Mouse (Mus musculus) R1 (cell line): Measurements from ENCODE around the gene Cbx7.
"Not testable (repeated sequence)": the region's sequence is repeated elsewhere in the genome, so short reads cannot be mapped to it uniquely, and the experiment has no call there.

Experiments
- DNase-seq: peaks from one replicate; pipeline ENCODE4 v3.0.0-alpha.2; 2018; ENCODE audit warnings: low read depth, low spot score

The Cbx7 gene

DNA sequence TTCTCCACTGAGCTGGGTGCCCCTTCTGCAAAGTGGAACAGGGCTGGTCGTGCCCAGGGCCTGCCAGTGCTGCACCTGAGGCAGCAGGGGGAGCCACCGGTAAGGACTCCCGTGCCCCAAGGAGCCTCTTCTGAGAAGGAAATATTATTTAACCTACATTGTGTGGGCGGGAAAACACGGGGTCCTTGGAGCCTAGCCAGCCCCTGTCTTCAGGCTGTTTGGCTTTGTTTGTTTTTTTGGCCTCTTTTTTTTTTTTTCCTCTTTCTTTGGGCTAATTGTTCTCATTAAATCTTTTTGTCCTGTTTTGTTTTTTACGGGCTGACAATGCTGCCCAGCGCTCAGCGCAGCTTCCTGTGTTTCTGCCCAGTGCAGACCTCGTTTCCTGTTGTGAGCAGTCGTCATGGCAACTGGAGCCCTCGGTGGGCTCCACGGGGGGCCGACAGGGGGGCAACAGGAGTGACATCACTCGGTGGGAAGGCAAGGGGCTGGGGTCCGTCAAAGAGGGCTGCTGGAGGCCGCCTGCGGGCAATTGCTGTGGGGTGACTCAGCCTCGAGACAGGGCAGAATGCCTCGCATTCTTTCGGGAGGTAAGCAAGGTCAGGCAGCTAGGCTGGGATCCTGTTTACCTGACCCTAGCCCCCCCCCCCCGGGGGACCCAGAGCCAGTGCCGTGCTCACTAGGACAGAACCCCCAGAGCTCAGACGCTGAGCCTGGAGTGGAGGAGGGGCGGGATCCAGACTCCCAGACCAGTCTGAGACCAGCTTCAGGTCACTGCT, 20.5 kb downstream of the Cbx7 start:
- peak; percentile 77 for DNase-seq

DNA sequence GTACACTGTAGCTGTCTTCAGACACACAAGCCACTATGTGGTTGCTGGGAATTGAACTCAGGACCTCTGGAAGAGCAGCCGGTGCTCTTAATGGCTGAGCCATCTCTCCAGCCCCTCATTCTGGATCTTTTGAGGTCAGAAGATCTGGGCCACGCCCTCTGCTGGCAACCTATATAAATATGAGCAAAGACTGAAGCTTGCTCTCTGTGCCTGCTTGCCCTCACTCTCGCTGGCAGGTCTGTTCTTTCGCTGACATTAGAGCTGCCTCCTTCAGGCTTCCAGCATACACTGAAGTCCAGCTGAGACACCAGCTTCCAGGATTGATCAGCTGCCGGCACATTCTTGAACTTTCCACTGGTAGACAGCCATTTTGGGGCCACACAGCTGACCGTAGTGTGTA, 23.2 kb downstream of the Cbx7 start:
- no peak for DNase-seq

DNA sequence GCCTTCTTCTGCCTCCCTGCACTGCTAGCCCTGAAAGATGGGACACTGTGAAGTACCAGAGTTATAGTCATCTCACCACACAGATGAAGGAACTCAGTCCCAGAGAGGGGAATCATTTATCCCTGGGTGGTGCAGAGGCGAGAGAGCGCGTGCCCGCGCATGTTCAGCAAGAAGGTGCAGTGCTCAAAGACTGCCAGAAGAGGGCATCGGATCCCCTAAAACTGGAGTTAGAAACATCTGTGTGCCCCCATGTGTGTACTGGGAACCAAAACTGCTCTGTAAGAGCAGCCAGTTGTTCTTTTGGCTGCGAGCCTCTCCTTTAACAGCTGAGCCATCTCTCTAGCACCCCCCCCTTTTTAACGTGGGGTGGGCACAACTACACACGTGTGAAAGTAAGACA, 24.1 kb downstream of the Cbx7 start:
- DNase-seq: peak; percentile 83

DNA sequence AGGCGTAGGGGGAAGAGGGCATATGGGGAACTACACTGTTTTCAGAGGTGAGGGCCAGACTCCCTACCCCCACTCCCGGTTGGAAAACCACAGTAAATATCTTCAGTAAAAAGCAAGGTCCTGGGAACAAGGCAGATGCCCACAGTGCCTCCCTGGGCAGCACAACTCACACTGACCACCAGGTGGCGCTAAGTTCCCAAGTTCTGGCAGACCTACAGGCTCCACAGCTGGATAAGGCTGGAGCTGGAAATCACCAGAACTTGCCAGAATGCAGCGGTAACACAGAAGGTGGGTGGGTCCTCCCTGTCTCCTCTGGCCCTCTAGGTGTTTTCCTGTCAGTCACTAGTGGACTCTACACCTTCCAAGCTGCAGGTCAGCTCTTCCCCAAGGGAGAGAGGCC, 24.9 kb downstream of the Cbx7 start:
- DNase-seq: peak; percentile 94

DNA sequence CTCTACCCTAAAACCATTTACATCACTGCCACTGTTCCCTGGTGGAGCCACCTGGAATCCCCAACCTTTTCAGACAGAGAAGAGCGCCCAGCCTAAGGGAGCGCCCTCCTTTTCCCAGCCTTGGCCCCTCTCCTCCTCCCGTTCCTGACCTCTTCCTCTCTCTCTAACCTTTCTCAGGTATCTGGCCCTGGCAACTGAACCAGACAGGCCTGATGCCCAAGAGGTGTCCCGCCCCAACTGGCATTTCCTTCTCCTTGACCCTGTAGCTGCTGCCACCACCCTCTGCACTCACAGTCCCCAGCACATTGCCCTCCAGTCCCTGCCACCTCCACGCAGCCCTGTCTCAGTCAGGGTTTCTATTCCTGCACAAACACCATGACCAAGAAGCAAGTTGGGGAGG, 26.0 kb downstream of the Cbx7 start:
- no peak for DNase-seq

DNA sequence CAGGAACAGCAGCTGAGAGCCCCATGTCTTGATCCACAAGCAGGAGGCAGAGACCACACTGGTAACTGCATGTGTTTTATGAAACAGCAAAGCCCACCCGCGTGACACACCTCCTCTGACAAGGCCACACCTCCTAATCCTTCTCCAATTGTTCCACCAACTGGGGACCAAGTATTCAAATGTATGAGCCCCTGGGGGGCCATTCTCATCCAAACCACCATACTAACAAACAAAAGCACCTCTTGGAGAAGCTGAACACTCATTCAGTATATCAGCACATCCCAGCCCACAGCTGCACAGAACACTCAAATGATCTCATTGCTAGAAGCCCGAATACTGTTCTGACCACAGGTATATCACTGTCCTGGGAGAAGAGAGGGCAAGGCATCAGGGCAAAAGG, 27.3 kb downstream of the Cbx7 start:
- peak; percentile 97 for DNase-seq

DNA sequence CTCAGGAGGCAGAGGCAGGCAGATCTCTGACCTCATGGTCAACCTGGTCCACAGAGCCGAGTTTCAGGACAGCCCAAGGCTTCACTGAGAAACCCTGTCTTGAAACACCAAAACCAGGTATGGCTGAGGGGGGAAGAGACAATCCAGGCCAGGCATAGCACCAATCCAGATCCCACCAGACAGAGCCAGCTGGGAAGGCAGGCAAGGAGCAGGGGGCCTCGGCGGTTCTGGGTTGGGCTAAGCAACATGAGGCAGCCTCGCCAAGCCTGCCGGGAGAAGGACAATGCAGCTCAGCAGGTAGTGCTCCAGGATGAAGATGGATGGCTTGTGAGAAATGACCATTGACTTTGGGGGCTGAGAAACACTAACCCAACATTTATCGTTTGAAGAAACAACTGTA, 28.4 kb downstream of the Cbx7 start:
- DNase-seq: peak; percentile 84

DNA sequence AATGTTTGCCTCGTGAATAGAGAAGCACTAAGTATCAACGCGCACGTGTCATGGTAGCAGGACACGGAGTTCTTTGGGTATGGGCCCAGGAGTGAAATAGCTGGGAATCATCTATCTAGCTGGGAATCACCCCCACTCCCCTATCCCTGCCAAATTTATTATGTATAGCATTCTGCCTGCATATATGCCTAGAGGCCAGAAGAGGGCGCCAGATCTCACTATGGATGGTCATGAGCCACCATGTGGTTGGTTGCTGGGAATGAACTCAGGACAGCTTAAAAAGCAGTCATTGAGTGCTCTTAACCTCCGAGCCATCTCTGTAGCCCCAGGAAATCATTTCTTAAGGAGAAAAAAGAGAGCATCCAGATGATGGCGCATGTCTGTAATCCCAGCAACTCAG, 30.0 kb downstream of the Cbx7 start:
- peak; percentile 94 for DNase-seq

DNA sequence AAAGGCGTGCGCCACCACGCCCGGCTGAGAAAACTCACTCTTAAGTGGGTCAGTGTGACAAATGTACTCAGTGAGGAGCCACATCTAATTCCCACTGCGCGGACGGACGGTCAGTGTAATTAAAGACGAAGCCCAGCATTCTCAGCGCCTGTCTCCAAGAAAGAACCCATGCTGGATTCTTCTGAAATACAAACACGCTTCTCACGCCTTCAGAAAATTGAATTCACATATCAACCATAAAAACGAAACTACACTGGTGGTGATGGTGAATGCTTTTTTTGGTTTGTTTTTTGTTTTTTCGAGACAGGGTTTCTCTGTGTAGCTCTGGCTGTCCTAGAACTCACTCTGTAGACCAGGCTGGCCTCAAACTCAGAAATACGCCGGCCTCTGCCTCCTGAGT, 31.0 kb downstream of the Cbx7 start:
- DNase-seq: no peak

DNA sequence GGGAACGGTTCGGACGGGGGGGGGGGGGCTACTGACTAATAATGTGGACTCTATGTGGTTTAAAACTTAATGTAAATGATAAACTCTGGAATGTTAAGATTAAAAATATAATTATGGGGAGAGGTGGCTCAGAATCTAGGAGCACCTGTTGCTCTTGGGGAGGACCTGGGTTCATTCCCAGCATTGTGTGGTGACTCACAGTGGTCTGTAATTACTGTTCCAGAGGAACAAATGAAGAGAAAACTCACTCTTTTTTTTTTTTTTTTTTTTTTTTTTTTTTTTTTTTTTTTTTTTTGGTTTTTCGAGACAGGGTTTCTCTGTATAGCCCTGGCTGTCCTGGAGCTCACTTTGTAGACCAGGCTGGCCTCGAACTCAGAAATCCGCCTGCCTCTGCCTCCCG, 31.4 kb downstream of the Cbx7 start:
- DNase-seq: not testable (repeated sequence)

DNA sequence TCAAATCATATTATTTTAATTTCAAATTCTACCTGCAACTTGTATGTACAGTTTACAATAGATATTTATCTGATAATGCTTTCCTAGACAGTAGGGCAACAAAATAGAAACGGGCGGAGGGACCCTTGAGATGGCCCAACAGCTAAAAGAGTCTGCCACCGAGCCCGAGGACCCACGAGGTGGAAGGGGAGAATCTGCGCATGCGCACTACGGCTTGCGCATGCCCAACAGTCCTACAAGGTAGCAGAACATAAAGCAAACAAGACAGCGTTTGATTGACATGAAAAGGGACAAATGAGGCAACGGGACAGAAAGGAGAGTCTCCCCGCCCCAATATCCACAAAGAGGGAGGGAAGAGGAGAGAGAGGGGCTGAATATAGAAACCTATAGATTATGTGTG, 31.9 kb downstream of the Cbx7 start:
- DNase-seq: peak; percentile 97

DNA sequence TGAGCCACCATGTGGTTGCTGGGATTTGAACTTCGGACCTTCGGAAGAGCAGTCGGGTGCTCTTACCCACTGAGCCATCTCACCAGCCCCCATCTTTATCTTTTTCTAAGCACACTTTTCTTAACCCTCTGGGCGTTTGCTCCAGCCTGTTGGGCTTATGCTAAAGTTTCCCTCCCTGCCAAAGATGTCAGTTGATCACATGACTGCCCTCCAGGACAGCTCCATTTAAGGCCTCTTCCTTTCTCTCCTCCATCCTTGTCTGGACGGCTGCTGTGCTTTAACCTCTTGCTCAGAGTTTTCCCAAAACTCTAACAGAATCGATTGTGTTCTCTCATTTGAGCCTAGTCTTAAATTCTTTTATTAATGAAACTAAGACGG, 34.6 kb downstream of the Cbx7 start:
- no peak for DNase-seq

DNA sequence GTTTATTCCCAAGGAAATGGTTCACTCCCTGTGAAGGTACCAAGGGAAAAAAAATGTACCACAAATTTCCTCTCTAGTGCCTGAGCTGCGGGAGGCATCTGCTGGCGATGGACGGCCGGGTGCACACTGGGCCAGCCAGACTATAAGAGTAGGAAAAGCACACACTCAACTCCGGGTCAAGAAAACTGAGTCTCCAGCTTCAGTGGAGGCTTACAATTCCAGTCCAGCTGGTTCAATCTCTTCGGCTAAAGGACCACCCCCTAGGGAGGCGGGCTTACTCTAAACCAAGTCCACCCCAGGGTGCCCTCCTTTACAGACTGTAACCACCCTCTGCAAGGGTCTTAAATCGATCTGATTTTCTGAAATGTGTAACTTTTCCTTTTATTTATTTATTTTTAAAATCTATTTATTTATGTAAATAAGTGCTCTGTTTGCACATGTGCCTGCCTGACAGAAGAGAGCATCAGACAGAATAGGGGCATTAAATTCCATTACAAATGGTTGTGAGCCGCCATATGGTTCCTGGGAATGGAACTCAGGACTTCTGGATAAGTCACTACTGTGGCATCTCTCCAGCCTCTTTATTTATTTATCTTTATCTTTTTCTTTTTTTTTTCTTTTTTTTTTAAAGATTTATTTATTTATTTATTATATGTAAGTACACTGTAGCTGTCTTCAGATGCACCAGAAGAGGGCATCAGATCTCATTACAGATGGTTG, 35.1 kb downstream of the Cbx7 start:
- peak; percentile 78 for DNase-seq

DNA sequence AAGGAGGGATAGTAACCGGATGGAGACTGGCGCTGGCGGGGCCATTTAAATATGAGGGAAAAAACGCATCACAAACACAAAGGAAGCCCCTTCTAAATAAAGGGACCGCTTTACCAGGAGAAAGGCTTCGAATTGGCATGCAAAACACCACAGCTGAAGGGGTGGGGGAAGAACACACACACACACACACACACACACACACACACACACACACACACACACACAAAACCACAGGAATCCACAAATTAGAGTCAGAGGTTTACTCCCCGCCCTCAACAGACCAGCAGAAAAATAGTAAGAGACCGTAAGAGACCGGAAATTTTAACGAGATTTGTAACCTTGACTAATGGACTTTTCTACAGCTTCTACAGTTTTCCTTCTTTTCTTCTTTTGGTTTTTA, 36.1 kb downstream of the Cbx7 start:
- peak; percentile 90 for DNase-seq

DNA sequence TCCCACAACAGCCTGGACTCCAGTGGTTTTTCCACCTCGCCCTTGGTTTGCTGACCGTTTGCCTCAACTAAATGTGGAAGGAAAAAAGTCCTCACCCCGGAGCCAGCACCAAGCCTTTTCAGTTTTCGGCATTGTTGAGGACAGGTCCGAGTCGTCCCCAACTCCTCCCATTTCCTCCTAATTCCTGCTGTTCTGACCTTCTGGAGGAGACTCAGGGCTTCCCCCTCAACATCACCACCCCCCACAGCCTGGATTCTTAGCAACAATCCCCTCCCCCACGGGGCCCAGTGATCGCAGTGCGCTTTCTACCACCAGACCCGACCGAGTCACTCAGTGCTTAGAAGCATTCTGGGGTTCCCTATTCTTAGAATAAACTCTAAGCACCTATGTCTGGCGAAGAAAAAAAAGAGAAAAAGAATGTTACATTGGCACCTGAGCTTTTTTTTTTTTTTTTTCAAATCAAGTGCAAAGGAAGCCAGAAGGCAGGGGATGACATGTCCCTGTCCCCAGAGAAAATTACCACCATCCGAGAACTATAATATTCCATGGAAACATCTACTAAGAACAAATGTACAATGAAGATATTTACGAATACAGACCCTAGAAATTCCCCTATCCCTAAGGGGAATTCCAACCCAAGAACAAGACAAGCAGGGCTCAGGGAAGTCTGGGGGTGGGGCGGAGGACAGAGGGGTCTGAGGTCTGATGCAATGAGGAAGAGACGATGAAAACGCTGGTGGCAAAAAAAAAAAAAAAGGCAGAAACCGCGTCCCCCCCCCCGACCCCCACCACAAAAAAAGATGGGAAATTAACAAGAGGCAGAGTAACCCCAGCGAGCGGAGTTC, 37.0 kb downstream of the Cbx7 start:
- DNase-seq: peak; percentile 97

DNA sequence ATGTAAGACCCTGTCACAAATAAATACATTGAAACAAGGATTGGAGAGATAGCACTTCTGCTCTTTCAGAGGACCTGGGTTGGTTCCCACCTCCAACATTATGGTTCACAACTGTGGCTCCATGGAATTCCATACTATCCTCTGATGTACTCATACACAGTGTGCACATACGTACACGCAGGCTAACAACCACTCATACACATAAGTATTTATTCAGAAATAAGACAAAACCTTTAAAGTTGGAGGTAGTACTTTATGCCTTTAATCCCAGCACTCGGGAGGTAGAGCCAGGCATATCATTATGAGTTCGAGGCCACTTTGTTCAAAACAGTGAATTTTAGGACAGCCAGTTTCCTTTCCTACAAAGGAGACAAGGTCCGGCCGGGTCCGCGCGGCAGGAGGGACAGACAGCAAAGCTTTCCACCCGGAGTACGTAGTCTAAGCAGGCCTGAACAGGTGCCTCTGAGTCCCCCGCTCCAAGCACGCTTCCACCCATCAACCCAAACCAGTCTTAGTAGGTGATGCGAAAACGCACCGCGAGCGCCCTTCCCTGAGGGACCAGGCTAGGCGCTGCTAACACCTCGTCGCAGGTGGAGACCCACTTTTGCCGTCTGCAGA, 37.8 kb downstream of the Cbx7 start:
- DNase-seq: no peak

DNA sequence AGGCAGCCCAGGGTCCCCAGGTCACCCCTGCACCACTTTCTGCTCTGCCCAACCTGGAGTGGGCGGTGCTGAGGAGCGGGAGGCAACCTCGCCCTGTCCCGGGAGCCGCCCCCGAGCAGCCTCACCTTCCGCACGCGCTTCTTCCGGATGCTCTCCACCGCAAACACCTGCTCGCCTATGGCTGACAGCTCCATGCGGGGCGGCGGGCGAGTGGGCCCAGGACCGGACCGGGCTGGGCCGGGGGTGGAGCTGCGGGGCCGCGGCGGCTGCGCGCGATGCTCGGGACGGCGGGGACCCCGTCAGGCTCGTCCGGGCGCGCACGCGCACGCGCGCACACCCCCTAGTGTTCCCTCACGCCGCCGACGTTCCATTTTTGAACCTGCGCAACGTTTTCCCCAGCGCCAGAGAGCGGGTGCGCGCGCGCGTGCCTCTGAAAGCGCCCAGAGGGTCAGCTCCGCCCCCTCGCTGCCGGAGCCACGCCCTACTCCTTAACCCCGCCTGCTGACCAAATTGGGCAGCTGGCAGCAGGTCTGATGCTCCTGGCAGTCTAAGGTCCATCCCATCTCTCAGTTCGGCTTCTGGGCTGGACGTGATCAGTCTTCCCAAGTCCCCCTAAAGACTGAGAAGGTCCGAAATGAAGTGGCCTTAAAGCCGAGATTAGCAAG, 38.5 kb downstream of the Cbx7 start:
- peak; percentile 93 for DNase-seq

DNA sequence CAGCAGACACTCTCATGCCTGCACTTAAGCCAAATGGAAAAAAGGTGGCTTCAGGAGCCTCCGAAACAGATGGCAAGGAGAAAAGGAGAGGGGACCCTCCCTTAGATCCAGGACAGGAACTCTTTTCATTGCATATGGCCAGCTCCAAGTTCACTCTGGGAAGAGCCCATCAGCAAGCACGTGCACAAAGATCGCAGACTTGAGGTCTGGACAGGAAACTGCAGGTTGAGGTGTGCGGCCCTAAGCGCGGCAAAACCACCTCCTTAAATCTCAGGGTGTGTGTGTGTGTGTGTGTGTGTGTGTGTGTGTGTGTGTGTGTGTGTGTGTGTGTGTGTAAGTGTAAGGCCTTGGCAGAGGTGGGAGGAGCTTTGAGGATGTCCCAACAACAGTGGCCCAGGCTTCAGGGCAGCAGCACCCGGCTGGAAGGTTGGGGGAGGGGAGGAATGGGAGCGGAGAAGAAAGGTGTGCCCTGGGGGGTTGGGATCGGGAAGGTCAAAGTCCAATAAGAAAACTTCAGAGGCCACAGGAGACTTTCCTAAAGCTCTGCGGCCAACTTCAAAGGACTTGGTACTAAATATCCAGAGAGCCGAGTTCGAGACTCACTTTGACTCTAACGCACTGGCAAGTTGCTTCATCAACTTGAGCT, 39.3 kb downstream of the Cbx7 start:
- DNase-seq: peak; percentile 96

DNA sequence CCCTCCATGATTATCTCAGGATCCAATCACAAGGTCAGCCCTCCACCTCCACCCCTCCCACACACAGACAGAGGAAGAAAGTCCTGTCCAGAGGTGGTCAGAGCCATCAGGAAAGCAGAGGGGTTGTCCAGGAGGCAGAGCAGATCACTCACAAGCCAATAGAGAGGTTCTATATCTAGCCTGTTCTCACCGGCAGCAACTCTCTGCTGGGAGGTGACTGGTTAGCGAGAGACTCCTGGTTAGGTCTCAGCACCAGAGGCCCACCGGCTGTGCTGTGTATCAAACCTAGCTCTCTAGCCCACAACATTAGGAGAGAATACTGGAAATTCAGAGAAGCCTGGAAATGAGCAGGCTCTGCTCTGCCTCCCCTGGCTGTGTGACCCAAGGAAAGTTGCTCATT, 41.2 kb downstream of the Cbx7 start:
- no peak for DNase-seq

DNA sequence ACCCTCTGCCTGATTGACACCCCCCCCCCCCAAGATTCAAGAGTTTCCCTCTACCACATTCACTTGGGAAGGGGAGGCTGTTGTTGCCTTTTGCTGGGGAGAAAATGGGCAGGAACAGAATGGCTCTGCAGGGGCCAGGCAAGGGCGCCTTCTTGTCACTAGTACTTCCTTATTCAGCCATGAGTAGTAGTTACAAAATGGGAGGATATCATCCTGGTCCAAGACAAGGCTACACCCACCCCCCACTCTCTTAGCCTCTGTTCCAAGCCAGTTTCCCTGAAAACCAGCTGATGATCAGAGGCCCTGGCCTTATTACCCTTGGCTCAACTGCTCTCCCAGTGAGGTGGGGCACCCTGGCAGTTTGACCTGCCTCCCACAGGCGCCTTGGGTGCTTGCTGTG, 42.2 kb downstream of the Cbx7 start:
- DNase-seq: no peak

DNA sequence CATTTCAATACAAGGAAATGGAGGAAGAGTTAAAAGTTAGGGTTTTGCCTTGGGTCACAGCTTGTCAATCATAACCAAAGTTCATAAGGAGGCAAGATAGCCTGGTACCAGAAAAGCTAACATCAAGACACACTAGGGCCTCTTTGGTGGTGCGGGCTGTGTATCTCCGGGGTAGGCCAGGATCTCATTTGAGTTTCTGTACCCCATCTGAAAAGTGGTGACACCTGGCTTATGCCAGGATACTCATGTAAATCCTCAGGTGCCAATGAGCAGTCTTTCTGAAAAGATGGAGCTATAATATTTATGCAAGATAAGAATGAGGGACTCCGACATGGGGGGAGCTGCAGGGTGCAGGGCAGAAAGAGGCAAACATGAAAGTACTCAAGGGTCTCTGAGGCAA, 42.6 kb downstream of the Cbx7 start:
- no peak for DNase-seq
